Mouse (Mus musculus): ENCODE data around the gene Gfpt1. TPM values are rescaled to one million over a fixed set of nuclear protein-coding genes. Genes with fewer than 3 reads are reported as not detected.
A peak's percentile ranks its signal among the peaks of the same experiment; 100 is the strongest.
"Not testable (repeated sequence)": the region's sequence is repeated elsewhere in the genome, so short reads cannot be mapped to it uniquely, and the experiment has no call there.

Gfpt1 gene
- 10 to 100 TPM; 50.0 to 51.7 TPM for total RNA-seq (2021)

DNA sequence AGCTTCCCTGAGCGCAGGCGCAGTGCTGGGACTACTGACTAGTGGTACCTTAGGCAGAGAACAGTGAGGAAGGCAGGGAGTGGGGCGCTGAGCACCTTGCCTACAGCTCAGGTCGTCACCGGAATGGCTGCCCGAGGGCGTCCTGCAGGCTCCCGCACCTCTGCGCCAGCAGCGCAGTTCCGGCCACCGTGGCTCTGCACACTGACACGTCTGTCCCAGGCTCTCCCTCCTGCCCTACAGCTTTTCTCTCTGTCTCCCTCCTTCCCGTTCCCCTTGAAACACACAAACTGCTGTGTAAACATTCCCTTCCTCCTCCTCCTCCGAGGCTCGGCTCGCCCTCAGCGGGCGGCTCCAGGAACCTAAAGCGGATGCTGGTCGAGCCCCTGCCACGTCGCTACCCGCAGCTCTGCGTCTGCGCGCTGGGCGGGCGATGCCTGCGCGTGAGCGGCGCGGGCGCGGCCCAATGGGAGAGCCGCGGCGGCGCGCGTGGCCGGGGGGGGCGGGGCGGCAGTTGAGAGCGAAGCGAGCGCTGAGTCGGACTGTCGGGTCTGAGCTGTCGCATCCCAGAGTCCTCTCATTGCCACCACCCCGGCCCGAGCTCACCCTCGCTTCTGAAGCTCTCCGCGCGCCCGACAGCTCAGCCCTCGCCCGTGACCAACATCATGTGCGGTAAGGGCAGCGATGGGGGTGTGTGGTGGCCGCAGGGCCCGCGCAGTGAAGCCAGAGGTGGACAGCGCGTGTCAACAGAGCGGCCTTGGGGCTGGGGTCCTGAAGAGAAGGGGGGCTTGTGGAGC is at the start of gene Gfpt1:
Gfpt1 (plus strand) TSS at position 510 of the 794 bp plus-strand sequence.
- peak; percentile 87 to 90 for DNase-seq (ENCODE audit: extremely low spot score in 1 of 2, low spot score in 1 of 2)

DNA sequence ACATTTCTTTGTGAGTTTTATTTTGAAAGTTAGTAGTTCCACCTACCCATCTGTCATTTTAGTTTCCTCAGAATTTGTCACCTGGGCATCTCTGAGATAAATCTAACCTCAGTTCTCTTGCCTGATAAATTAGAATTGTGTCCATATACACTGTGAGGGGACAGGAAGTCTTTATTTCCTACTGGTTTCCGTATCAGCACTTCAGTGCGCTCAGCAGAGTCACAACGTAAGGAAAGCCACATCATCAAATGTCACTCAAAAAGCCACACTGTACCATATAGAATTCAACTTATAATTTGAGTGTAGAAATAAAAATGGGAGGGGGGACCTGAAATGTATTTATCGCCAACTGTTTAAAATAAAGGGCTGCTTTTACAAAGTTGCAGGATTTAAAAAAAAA is 48.4 kb upstream of the Gfpt1 start:
- DNase-seq (ENCODE audit: extremely low spot score in 1 of 2, low spot score in 1 of 2): no peak

DNA sequence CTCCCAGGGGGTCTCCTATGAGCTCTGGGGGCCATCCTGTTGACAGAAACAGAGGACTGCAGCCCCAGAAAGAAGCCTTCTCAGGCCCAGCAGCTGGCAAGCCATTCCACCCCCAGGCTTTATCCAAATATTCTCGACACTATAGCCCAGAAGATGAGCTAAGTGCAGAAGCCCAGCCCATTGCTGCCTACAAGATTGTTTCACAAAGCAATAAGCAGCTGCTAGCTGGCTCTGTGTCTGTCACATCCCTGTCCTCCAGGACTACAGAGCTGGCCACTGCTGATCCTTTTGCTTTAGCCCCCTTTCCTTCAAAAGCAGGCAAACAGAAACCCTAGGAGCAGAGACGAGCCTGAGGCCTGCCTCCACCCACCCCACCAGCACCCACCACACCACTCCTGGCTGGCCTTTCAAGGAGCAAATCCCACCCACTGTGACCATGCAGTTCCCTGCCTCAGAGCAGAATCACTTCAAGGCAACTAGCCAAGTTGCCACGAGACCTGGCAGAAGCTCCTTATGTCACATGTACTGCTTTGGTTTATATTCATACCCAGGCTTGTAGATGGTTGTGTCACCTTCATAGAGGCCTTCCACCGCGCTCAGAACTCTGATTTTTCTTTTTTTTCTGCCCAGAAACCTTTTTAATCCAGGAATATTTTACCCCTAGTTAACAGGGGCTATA is 45.9 kb upstream of the Gfpt1 start:
- no peak for DNase-seq (ENCODE audit: extremely low spot score in 1 of 2, low spot score in 1 of 2)

GRCm38 (mm10) chr6:86997360-86997759 is 45.3 kb upstream of the Gfpt1 start:
- no peak for DNase-seq (ENCODE audit: extremely low spot score in 1 of 2, low spot score in 1 of 2)

GRCm38 (mm10) chr6:87001995-87002394 is 40.7 kb upstream of the Gfpt1 start:
- DNase-seq (ENCODE audit: extremely low spot score in 1 of 2, low spot score in 1 of 2): no peak

- DNase-seq (ENCODE audit: extremely low spot score in 1 of 2, low spot score in 1 of 2): peak; percentile 67 to 92
Measured at GRCm38 (mm10) chr6:87002521-87003055, 40.1 kb upstream of the Gfpt1 start.

DNA sequence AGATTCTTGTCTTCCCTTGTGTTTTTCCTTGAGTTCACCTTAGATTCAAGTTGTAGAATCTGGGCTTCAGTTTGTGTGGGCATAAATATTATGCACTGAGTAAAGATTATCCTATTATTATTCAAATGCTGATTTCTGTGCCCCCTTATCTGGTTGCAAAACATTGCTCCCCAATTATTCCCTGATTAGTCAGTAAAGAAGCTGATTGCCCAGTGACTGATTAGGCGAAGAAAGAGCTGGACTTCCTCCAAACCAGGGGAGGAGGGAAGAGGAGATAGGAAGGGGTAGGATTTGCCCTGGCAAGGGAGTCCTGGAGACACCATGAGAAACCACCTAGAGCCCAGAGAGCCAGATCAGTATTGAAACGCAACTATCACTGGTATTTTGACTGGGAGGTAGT is 38.5 kb upstream of the Gfpt1 start:
- no peak for DNase-seq (ENCODE audit: extremely low spot score in 1 of 2, low spot score in 1 of 2)

DNA sequence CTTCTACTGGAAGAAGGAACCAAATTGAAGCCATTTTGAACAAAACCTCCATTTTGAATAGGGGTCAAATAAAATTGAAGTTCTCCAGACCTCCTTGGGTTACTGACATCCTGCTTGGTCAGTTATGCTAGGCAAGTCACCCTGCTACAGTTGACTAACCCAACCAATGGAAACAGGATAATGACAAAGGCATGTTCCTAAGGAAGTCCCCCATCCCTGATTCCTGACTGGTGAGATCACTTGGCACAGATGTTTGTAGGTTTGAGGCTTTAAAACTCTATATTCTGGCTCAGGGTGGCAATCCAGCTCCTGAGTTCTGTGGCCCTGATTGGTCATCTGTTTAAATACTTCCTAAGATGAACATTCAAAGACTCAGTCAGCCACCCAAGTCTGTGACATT is 37.1 kb upstream of the Gfpt1 start:
- no peak for DNase-seq (ENCODE audit: extremely low spot score in 1 of 2, low spot score in 1 of 2)

GRCm38 (mm10) chr6:87008887-87009286 is 33.8 kb upstream of the Gfpt1 start, which contains the start of gene Nfu1:
TSS of gene Nfu1 (plus strand) at chr6:87009236.
- no peak for DNase-seq (ENCODE audit: extremely low spot score in 1 of 2, low spot score in 1 of 2)

- DNase-seq (ENCODE audit: extremely low spot score in 1 of 2, low spot score in 1 of 2): peak; percentile 93 to 94
Measured at GRCm38 (mm10) chr6:87009692-87010328, 32.8 kb upstream of the Gfpt1 start.

DNA sequence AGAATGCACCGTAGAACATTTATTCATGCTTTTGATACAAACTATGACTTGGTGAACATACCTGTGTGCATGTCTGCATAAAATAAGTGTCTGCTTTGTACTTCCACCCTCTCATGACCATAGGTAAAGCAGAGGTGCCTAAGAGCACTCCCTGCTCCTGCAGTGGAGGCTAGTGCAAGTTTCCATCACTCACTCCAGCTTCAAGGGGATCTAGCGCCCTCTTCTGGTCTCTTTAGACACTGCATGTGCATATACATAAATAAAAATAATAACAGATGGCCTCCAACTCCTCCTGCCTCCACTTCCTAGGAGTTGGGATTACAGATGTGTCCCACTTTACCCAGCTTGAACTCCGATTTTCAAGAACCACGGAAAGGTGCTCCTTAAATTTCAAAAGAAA is 25.7 kb upstream of the Gfpt1 start:
- DNase-seq (ENCODE audit: extremely low spot score in 1 of 2, low spot score in 1 of 2): peak in 1 of 2 experiments; percentile 56

GRCm38 (mm10) chr6:87018874-87019273 is 23.8 kb upstream of the Gfpt1 start:
- DNase-seq (ENCODE audit: extremely low spot score in 1 of 2, low spot score in 1 of 2): no peak

DNA sequence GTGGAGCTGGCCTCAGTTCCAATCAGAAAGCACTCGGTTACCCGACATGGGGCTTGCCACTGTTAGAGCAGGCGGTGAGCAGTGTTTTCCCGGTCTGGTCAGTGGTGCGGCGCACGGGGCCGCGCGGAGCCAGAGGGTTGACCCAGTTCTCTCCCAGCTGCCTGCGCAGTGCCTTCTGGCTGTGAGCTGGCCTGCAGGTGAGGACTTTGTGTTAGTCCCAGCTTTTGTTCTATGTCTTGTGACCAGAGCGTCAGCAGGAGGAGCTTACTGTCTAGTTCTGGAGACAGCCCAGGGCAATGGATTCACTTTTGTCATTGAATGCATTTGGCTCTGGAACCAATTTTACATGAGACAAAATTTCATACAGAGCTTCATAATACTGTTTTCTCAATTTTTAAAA is 20.9 kb upstream of the Gfpt1 start:
- no peak for DNase-seq (ENCODE audit: extremely low spot score in 1 of 2, low spot score in 1 of 2)

- no peak for DNase-seq (ENCODE audit: extremely low spot score in 1 of 2, low spot score in 1 of 2)
Measured at GRCm38 (mm10) chr6:87026980-87027379, 15.7 kb upstream of the Gfpt1 start.

DNA sequence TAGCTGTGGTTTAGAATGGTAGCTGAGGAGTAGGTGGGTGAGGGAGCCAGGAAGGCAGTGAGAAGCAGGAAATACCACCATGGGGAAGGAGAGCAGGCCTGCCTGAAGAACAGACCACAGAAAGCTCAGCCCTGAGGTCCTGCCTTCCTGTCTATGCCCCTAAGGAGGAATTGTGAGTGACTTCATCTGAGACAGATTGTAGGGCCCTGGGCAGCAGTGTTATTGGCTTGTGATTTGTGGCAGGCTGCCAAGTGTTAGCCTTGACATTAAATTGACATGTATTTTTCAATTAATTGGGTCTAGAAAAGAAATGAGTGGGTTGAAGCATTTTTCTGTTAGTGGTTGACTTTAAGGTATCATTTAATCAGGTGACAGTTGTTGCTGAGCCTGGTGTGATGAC is 13.8 kb upstream of the Gfpt1 start:
- DNase-seq (ENCODE audit: extremely low spot score in 1 of 2, low spot score in 1 of 2): no peak

- DNase-seq (ENCODE audit: extremely low spot score in 1 of 2, low spot score in 1 of 2): not testable (repeated sequence)
Measured at GRCm38 (mm10) chr6:87031310-87031709, 11.3 kb upstream of the Gfpt1 start.

GRCm38 (mm10) chr6:87032401-87032800 is 10.2 kb upstream of the Gfpt1 start:
- DNase-seq (ENCODE audit: extremely low spot score in 1 of 2, low spot score in 1 of 2): no peak

DNA sequence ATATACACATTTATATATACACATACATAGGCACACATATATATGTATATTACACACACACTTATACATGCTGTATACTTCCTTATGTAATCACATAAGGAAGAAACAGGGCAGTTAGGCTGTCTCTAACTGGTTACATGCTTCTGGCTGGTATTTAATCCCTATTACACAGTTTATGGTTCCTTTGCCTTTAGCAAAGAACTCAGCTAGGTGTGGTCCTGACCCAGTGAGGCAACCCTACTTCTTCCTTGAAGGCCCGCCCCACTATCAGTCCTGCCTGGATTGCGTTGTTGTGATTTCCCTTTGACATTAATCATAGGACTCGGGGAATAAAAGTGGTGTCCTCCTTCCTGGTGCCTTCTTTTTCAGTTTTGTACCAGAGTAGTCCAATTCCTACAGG is 8.3 kb upstream of the Gfpt1 start:
- no peak for DNase-seq (ENCODE audit: extremely low spot score in 1 of 2, low spot score in 1 of 2)

DNA sequence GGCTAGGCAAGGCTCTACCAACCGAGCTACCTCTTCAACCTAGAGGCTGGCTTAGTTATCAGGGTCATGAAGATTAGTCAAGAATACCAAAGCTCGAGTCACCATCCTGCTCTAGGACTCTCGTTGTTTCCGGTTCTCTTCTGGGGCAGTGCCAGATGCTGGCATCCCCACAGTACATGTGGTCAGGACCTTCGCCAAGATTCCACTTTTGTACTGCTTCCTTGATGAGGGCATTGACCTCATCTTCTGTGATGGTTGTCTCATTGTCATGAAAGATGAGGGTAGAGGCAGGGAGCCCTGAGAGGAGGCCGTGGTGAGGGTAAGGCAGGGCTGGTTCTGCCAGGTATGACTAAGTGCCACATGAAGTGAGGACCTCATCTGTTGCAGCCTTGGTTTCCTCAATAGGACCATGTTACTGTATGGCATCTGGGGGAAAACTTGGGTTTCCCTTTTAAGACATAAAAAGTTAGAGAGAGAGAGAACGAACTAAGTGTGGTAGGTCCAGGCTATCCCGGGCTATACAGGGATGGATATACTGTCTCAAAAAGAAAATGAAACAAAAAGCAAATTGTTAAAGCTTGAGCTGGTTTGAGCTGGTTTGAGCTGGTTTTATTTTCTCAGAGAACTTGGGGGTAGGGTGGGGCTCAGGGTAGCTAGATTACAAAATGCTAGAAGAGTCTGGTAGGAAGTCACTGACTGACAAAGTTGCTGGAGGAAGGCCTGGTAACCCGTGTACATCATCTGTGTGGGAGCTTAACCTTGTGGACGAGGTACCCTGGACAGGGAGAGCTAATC is 4.6 kb upstream of the Gfpt1 start:
- DNase-seq (ENCODE audit: extremely low spot score in 1 of 2, low spot score in 1 of 2): no peak

GRCm38 (mm10) chr6:87039161-87039560 is 3.5 kb upstream of the Gfpt1 start:
- DNase-seq (ENCODE audit: extremely low spot score in 1 of 2, low spot score in 1 of 2): no peak

Data from layer of hippocampus, postnatal 25 days (tissue).